Mouse (Mus musculus) T-cell, adult 66 days (primary cell): Measurements from ENCODE around the gene Aktip. TPM values are rescaled to one million over a fixed set of nuclear protein-coding genes. Genes with fewer than 3 reads are reported as not detected.

Experiments
- total RNA-seq, 2 experiments: library from RNA; stranded (reverse); gene quantifications; 3 replicates in 1 of 2; 4 replicates in 1 of 2; pipeline ENCODE4 v1.2.4; 2023

Gene Aktip
- total RNA-seq = 10 to 100 TPM; 16.2 to 18.0 TPM

DNA sequence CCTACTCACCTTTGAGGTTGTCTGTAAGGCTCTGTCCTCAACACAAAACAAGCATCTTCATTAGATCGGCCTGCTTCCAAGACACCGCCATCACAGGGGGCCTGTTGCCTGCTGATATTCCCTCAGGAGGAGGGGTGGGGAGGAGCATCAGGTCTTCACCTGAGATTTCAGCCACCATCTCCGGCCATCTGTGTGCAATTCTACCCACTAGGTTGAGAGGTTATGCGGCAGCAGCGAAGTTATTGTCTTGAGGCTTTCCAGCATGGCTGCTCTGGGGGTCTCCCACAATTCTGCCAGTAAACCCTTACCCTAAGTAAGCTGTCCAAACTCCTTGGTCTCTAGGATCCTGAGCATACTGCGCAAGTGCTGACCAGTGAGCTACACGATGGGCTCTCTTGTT lies at the start of gene Aktip:
TSS of gene Aktip (minus strand) at position 101 of the 400 bp plus-strand sequence.

DNA sequence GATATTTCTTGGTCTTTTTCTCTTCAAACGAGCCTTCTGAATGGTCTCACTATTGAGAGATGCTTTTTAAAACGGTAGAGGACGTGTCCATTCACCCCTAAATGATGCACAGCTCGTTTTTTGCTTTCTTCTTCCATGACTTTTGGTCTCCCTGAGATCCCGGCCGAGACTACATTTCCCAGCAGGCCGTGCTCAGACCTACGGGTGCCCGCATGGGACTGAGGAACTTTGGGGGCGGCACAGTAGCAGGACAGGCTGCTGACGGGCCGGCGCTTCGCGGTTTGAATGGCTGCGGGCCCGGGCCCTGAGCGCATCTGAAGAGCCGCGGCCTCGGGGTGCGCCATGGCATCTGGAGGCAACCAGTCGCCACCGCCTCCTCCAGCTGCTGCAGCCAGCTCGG lies 129.9 kb downstream of the Aktip start, which contains the start of gene Rbl2:
TSS of gene Rbl2 (plus strand) at position 224 of the 400 bp plus-strand sequence.

Other genes starting within 250 kb of the Aktip start
- gene Rbl2, start 129.9 kb downstream of the Aktip start, total RNA-seq = 100 to 1,000 TPM; 110 TPM
- gene Rpgrip1l, start 113.3 kb upstream of the Aktip start, total RNA-seq = 1 to 10 TPM; 2.3 to 5.7 TPM
- 10 to 100 TPM; 66.3 to 69.2 TPM for gene Fto, start 113.5 kb upstream of the Aktip start, total RNA-seq